Mouse (Mus musculus) hindbrain, postnatal 0 days (tissue): ENCODE measurements at regions not wholly inside any gene's neighbourhood (a gene's known extent, or its start where the extent isn't known, plus 50 kb on each side); places are given as distances from the start of the nearest gene placed in this dataset.

Source experiments
- ATAC-seq: fragments of 200-750 bp; cut with Nextera tagmentation; 2 replicates; pipeline ENCODE4 v1.8.0; 2017; ENCODE audit warnings: mild to moderate bottlenecking, moderate TSS enrichment, moderate library complexity
- DNase-seq: peaks from one replicate; pipeline ENCODE4 v3.0.0-alpha.2; 2015; ENCODE audit warnings: low spot score
- H3K27ac ChIP-seq: fragments of 300-500 bp; sonication (generic); 2 replicates; pipeline ENCODE4 v1.5.1; 2014; ENCODE audit warnings: mild to moderate bottlenecking
- H3K27me3 ChIP-seq: fragments of 300-500 bp; sonication (generic); 2 replicates; pipeline ENCODE4 v1.6.1; 2014; ENCODE audit warnings: low read length, mixed read lengths; ENCODE audit not compliant: insufficient read depth
- H3K36me3 ChIP-seq: fragments of 300-500 bp; sonication (generic); 2 replicates; pipeline ENCODE4 v1.6.1; 2014; ENCODE audit warnings: low read length, mixed read lengths; ENCODE audit not compliant: insufficient read depth
- H3K4me1 ChIP-seq: fragments of 300-500 bp; sonication (generic); 2 replicates; pipeline ENCODE4 v1.6.1; 2014; ENCODE audit warnings: antibody characterized with exemption, low read length, mixed read lengths; ENCODE audit not compliant: insufficient read depth
- H3K4me2 ChIP-seq: fragments of 300-500 bp; sonication (generic); 2 replicates; pipeline ENCODE4 v1.6.1; 2014; ENCODE audit warnings: low read depth, mild to moderate bottlenecking, low read length, moderate library complexity, mixed read lengths
- H3K4me3 ChIP-seq: fragments of 300-500 bp; sonication (generic); 2 replicates; pipeline ENCODE4 v1.5.1; 2014; ENCODE audit warnings: low read length
- H3K9ac ChIP-seq: fragments of 300-500 bp; sonication (generic); replicated peaks from 2 replicates; pipeline ENCODE4 v1.6.1; 2014; ENCODE audit warnings: mild to moderate bottlenecking, low read length, moderate library complexity, mixed read lengths
- H3K9me3 ChIP-seq: fragments of 300-500 bp; sonication (generic); 2 replicates; pipeline ENCODE4 v1.6.1; 2016; ENCODE audit warnings: low read length, mixed read lengths
- CTCF ChIP-seq: IDR thresholded peaks from 2 replicates; pipeline ENCODE4 v1.5.1; 2016; ENCODE audit warnings: antibody characterized with exemption, control low read depth, low read depth
- WGBS: fragments of 180-500 bp; shearing (Covaris S2); extraction: QIAGEN DNeasy Blood & Tissue Kit; methylation state at CpG from one replicate; pipeline ENCODE4 v1.1.7; 2014; 5-methylcytosine and 5-hydroxymethylcytosine counted together

GRCm38 (mm10) chr12:107749381-107750085 is 253.9 kb downstream of the Bcl11b start:
- ATAC-seq, result no peak
- no peaks in the 10 kb centered on the region for H3K27me3 ChIP-seq
- H3K27ac ChIP-seq, result no peak overlapping the region
- 77% methylated on average over 11 of the region's 11 CpGs for WGBS
- no peaks in the 10 kb centered on the region for H3K9me3 ChIP-seq
- TF ChIP-seq CTCF, result no peak
- no peak overlapping the region for H3K9ac ChIP-seq
- no peak overlapping the region for H3K4me2 ChIP-seq
- no peak for DNase-seq
- no peak overlapping the region for H3K4me3 ChIP-seq
- H3K4me1 ChIP-seq, result no peaks in the 10 kb centered on the region
- H3K36me3 ChIP-seq, result no peaks in the 10 kb centered on the region

DNA sequence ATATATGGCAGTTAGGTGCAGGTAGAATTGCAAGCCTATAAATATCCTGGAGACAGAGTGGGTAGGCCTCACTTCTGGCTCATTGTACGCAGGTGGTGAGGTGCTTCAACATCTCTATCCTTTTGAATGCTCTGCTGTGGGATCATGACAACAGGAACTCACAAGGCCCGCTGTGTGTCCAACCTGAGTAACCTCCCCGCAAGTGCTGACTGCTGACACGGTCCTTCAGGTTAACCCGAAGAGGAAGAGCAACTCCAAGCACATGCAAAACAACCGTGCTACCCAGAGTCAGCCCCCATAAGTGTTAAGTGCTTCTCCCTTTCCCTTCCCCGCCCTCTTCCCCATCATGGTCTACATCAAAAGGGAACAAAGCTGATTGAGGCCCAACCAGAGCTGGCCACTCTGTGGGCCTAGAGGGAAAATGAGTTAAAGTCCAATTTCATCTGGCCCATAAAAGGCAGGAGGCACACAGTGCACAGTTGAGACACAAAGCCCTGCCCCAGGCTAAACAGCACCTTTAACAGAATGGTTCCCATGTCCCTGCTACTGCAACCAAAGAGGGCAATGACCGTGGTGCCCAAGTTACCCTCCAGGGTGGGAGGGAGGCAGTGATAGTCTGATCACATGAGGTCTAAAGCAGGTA is 253.0 kb downstream of the Bcl11b start:
- H3K36me3 ChIP-seq, result no peaks in the 10 kb centered on the region
- H3K4me1 ChIP-seq, result no peaks in the 10 kb centered on the region
- no peak overlapping the region for H3K27ac ChIP-seq
- H3K9ac ChIP-seq, result no peak overlapping the region
- no peak overlapping the region for H3K4me3 ChIP-seq
- no peaks in the 10 kb centered on the region for H3K9me3 ChIP-seq
- no peaks in the 10 kb centered on the region for H3K27me3 ChIP-seq
- TF ChIP-seq CTCF, result no peak
- WGBS, result 93% methylated on average over 8 of the region's 8 CpGs
- DNase-seq (no peak), ATAC-seq (no peak)
- H3K4me2 ChIP-seq, result no peak overlapping the region

DNA sequence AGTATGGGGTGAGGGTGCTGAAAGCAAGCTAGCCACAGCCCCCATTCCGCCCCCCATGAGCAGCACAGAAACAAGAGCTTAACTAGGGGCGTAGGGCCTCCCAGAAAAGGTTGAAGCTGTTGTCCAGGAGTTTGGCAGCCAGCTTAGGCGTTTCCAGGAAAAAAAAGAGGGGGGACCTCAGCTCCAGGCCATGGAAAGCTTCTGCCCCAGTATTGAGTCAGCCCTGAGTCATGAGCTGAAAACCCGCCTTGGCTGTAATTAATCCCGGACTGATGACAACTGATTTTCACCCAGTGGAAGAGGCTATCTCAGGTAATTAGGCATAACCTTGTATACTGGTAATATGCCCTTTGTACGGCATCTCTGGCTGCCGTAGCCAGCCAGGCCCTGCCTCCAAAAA is 251.3 kb downstream of the Bcl11b start:
- Histone ChIP-seq H3K4me2 (no peak overlapping the region), H3K9me3 (no peaks in the 10 kb centered on the region), H3K4me3 (no peak overlapping the region), H3K27ac (no peak overlapping the region), H3K36me3 (no peaks in the 10 kb centered on the region), H3K9ac (no peak overlapping the region), H3K27me3 (no peaks in the 10 kb centered on the region), H3K4me1 (no peaks in the 10 kb centered on the region)
- DNase-seq (no peak), ATAC-seq (no peak)
- no peak for TF ChIP-seq CTCF
- WGBS, result 66% methylated on average over 7 of the region's 7 CpGs

DNA sequence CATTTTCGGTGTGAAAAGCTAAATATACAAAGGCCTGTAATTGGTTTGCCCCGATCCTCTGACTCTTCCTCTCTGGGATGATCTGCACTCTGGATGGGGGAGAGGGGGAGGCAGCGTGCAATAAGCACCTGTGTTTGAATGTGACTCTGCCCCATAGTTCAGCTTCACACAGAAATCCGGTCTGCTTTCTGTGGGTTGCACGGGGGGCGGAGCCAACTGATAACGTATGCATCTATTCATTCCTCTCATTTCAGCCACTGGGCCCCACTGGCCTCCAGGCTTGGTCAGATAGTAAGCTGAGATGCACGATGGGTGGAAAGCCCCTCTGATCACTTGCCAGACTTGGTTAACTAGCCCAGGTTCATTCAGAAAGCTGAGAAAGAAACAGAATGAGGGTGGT is 250.8 kb downstream of the Bcl11b start:
- H3K9me3 ChIP-seq, result no peaks in the 10 kb centered on the region
- ATAC-seq (no peak), DNase-seq (no peak)
- no peak overlapping the region for H3K27ac ChIP-seq
- H3K9ac ChIP-seq, result no peak overlapping the region
- H3K36me3 ChIP-seq, result no peaks in the 10 kb centered on the region
- TF ChIP-seq CTCF, result no peak
- H3K4me1 ChIP-seq, result no peaks in the 10 kb centered on the region
- no peak overlapping the region for H3K4me3 ChIP-seq
- no peaks in the 10 kb centered on the region for H3K27me3 ChIP-seq
- 39% methylated on average over 8 of the region's 8 CpGs for WGBS
- no peak overlapping the region for H3K4me2 ChIP-seq

GRCm38 (mm10) chr12:107753022-107753421 is 250.4 kb downstream of the Bcl11b start:
- Histone ChIP-seq H3K36me3 (no peaks in the 10 kb centered on the region), H3K4me2 (no peak overlapping the region), H3K9ac (no peak overlapping the region), H3K27me3 (no peaks in the 10 kb centered on the region), H3K9me3 (no peaks in the 10 kb centered on the region), H3K27ac (no peak overlapping the region), H3K4me3 (no peak overlapping the region), H3K4me1 (no peaks in the 10 kb centered on the region)
- ATAC-seq, result no peak
- no peak for DNase-seq
- no peak for TF ChIP-seq CTCF
- 54% methylated on average over 8 of the region's 8 CpGs for WGBS

DNA sequence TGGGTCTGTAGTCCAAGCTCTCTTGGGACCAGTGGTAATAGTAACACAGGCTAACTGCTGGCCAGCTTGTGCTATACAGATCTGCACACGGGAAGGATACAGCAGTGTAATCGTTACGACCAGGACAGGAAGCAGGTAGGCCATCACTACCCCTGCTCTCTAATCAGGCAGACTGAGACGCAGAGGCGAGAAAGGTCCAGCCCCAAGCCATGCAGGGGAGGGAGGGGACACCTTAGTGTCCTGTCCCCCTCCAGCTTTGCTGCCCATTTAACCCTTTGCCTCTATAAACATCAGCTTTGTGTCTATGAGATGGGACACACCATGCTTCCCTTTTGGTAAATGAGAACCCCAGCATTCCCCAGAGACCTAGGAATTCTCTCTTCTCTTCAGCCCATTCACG is 249.9 kb downstream of the Bcl11b start:
- H3K4me3 ChIP-seq, result no peak overlapping the region
- no peak overlapping the region for H3K4me2 ChIP-seq
- H3K27me3 ChIP-seq, result no peaks in the 10 kb centered on the region
- no peak for TF ChIP-seq CTCF
- H3K9me3 ChIP-seq, result no peaks in the 10 kb centered on the region
- DNase-seq (no peak), ATAC-seq (no peak)
- 77% methylated on average over 6 of the region's 6 CpGs for WGBS
- H3K9ac ChIP-seq, result no peak overlapping the region
- H3K27ac ChIP-seq, result no peak overlapping the region
- H3K4me1 ChIP-seq, result no peaks in the 10 kb centered on the region
- no peaks in the 10 kb centered on the region for H3K36me3 ChIP-seq

DNA sequence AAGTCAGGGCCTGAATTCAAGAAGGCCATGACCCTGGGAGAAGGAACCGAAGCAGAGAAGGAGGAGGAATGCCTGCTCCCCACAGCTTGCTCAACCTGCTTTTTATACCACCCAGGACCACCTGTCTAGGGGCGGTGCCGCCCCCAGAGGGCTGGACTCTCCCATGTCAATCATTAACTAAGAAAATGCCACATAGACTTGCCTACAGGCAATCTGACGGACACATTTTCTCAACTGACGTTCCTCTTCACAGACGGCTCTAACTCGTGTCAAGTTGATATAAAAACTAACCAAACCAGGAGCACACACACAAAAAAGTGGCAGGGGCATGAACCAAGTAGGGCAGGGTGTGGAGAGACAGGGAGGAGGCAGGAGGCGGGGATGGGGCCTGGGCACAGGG is 248.5 kb downstream of the Bcl11b start:
- no peak for ATAC-seq
- Histone ChIP-seq H3K27me3 (no peaks in the 10 kb centered on the region), H3K27ac (no peak overlapping the region), H3K9ac (no peak overlapping the region), H3K4me1 (no peaks in the 10 kb centered on the region), H3K4me3 (no peak overlapping the region), H3K36me3 (no peaks in the 10 kb centered on the region), H3K4me2 (no peak overlapping the region), H3K9me3 (no peaks in the 10 kb centered on the region)
- no peak for TF ChIP-seq CTCF
- WGBS, result 85% methylated on average over 8 of the region's 8 CpGs
- DNase-seq, result no peak
